Mouse (Mus musculus) stomach, postnatal 0 days (tissue): ENCODE measurements around the gene Ddias. TPM values are rescaled to one million over a fixed set of nuclear protein-coding genes. Genes with fewer than 3 reads are reported as not detected.

Source experiments
- ATAC-seq: fragments of 200-750 bp; cut with Nextera tagmentation; 2 replicates; pipeline ENCODE4 v1.8.0; 2017; ENCODE audit not compliant: low FRiP score, low TSS enrichment
- DNase-seq: peaks from one replicate; pipeline ENCODE4 v3.0.0-alpha.2; 2016; ENCODE audit warnings: low spot score
- H3K27ac ChIP-seq: fragments of 300-500 bp; sonication (generic); replicated peaks from 2 replicates; pipeline ENCODE4 v1.5.1; 2014; ENCODE audit warnings: mild to moderate bottlenecking, control low read depth
- H3K27me3 ChIP-seq: fragments of 300-500 bp; sonication (generic); 2 replicates; pipeline ENCODE4 v1.6.1; 2014; ENCODE audit warnings: low read length; ENCODE audit not compliant: control insufficient read depth, insufficient read depth
- H3K36me3 ChIP-seq: fragments of 300-500 bp; sonication (generic); 2 replicates; pipeline ENCODE4 v1.6.1; 2014; ENCODE audit warnings: low read length, mixed read lengths; ENCODE audit not compliant: control insufficient read depth, insufficient read depth
- H3K4me1 ChIP-seq: fragments of 300-500 bp; sonication (generic); replicated peaks from 2 replicates; pipeline ENCODE4 v1.6.1; 2014; ENCODE audit warnings: antibody characterized with exemption; ENCODE audit not compliant: control insufficient read depth, insufficient read depth
- H3K4me2 ChIP-seq: fragments of 300-500 bp; sonication (generic); replicated peaks from 2 replicates; pipeline ENCODE4 v1.6.1; 2014; ENCODE audit warnings: low read depth, mild to moderate bottlenecking, control low read depth, moderate library complexity
- H3K4me3 ChIP-seq: fragments of 300-500 bp; sonication (generic); 2 replicates; pipeline ENCODE4 v1.5.1; 2014; ENCODE audit warnings: low read depth, low read length, control low read depth
- H3K9ac ChIP-seq: fragments of 300-500 bp; sonication (generic); 2 replicates; pipeline ENCODE4 v1.6.1; 2014; ENCODE audit warnings: mild to moderate bottlenecking, low read length, control low read depth, mixed read lengths
- H3K9me3 ChIP-seq: fragments of 300-500 bp; sonication (generic); 2 replicates; pipeline ENCODE4 v1.6.1; 2016; ENCODE audit warnings: low read length; ENCODE audit not compliant: control insufficient read depth
- CTCF ChIP-seq: IDR thresholded peaks from 2 replicates; pipeline ENCODE4 v1.5.1; 2016; ENCODE audit warnings: antibody characterized with exemption, low read depth, mild to moderate bottlenecking, moderate library complexity
- EP300 ChIP-seq: optimal IDR thresholded peaks from 2 replicates; pipeline ENCODE3; 2016; ENCODE audit warnings: antibody characterized with exemption
- WGBS: fragments of 180-500 bp; shearing (Covaris S2); extraction: QIAGEN DNeasy Blood & Tissue Kit; methylation state at CpG from one replicate; pipeline ENCODE4 v1.1.7; 2014; 5-methylcytosine and 5-hydroxymethylcytosine counted together
- polyA plus RNA-seq: library from polyadenylated mRNA; unstranded; fragments of >200 nt; fragmentation: Nextera tagmentation; extraction: Ambion mirVana; gene quantifications from 2 replicates; pipeline ENCODE4 v1.2.1, GENCODE M21; 2015

Ddias gene
- polyA plus RNA-seq, 1 experiment from 2014 or later: 3.3 TPM

- ATAC-seq (no peak), DNase-seq (no peak)
- H3K9me3 ChIP-seq: no peaks in the 10 kb centered on the region
Measured at GRCm38 (mm10) chr7:92826248-92826647, 47.8 kb downstream of the Ddias start.

GRCm38 (mm10) chr7:92822409-92823101 is 51.5 kb downstream of the Ddias start:
- H3K4me2 ChIP-seq: no peak overlapping the region
- no peaks in the 10 kb centered on the region for H3K9me3 ChIP-seq
- no peaks in the 10 kb centered on the region for H3K27me3 ChIP-seq
- no peak for DNase-seq
- H3K4me1 ChIP-seq: no peaks in the 10 kb centered on the region
- H3K27ac ChIP-seq: peak overlapping the region; percentile 69
- H3K4me3 ChIP-seq: no peak overlapping the region
- H3K9ac ChIP-seq: no peak overlapping the region
- WGBS: 31% methylated on average over 1 of the region's 1 CpGs
- peak; percentile 57; the same call in 1 of the 2 replicates for ATAC-seq
- no peak for TF ChIP-seq CTCF
- TF ChIP-seq EP300: no peak
- H3K36me3 ChIP-seq: no peaks in the 10 kb centered on the region

More at GRCm38 (mm10) chr7:92826248-92826647, 47.8 kb downstream of the Ddias start:
- Histone ChIP-seq H3K4me3 (no peak overlapping the region), H3K9ac (no peak overlapping the region), H3K4me2 (no peak overlapping the region), H3K27me3 (no peaks in the 10 kb centered on the region), H3K4me1 (no peaks in the 10 kb centered on the region), H3K27ac (no peak overlapping the region), H3K36me3 (no peaks in the 10 kb centered on the region)
- 48% methylated on average over 3 of the region's 3 CpGs for WGBS
- TF ChIP-seq CTCF: no peak
- TF ChIP-seq EP300: no peak

- 28% methylated on average over 4 of the region's 4 CpGs for WGBS
- DNase-seq (no peak), ATAC-seq (no peak)
- Histone ChIP-seq H3K9ac (no peak overlapping the region), H3K9me3 (no peaks in the 10 kb centered on the region), H3K4me3 (no peak overlapping the region), H3K36me3 (no peaks in the 10 kb centered on the region), H3K4me1 (no peaks in the 10 kb centered on the region), H3K4me2 (peak overlapping the region; percentile 23; the same call in 1 of the 2 replicates), H3K27me3 (no peaks in the 10 kb centered on the region), H3K27ac (peak overlapping the region; percentile 83)
- TF ChIP-seq EP300 (no peak), CTCF (no peak)
Measured at GRCm38 (mm10) chr7:92821871-92822270, 52.2 kb downstream of the Ddias start.

GRCm38 (mm10) chr7:92820941-92821465 is 53.0 kb downstream of the Ddias start:
- ATAC-seq (no peak), DNase-seq (no peak)
- Histone ChIP-seq H3K4me1 (no peaks in the 10 kb centered on the region), H3K27ac (peak overlapping the region; percentile 83), H3K4me2 (no peak overlapping the region), H3K4me3 (no peak overlapping the region), H3K9me3 (no peaks in the 10 kb centered on the region), H3K9ac (no peak overlapping the region), H3K36me3 (no peaks in the 10 kb centered on the region), H3K27me3 (no peaks in the 10 kb centered on the region)
- WGBS: 51% methylated on average over 7 of the region's 7 CpGs
- no peak for TF ChIP-seq CTCF
- TF ChIP-seq EP300: no peak

GRCm38 (mm10) chr7:92820410-92820809 is 53.6 kb downstream of the Ddias start:
- Histone ChIP-seq H3K27me3 (no peaks in the 10 kb centered on the region), H3K4me3 (no peak overlapping the region), H3K36me3 (no peaks in the 10 kb centered on the region), H3K27ac (no peak overlapping the region), H3K9ac (no peak overlapping the region), H3K4me2 (no peak overlapping the region), H3K4me1 (no peaks in the 10 kb centered on the region), H3K9me3 (no peaks in the 10 kb centered on the region)
- WGBS: 93% methylated on average over 1 of the region's 1 CpGs
- ATAC-seq: no peak
- no peak for DNase-seq
- TF ChIP-seq EP300 (no peak), CTCF (no peak)

GRCm38 (mm10) chr7:92819656-92820055 is 54.4 kb downstream of the Ddias start:
- Histone ChIP-seq H3K27me3 (no peaks in the 10 kb centered on the region), H3K4me2 (no peak overlapping the region), H3K27ac (no peak overlapping the region), H3K9me3 (no peaks in the 10 kb centered on the region), H3K4me1 (no peaks in the 10 kb centered on the region), H3K9ac (no peak overlapping the region), H3K36me3 (no peaks in the 10 kb centered on the region), H3K4me3 (no peak overlapping the region)
- ATAC-seq (no peak), DNase-seq (no peak)
- TF ChIP-seq CTCF: no peak
- TF ChIP-seq EP300: no peak
- 67% methylated on average over 11 of the region's 11 CpGs for WGBS
